Mouse (Mus musculus): ENCODE measurements around the gene Crebl2.

Gene Crebl2

GRCm38 (mm10) chr6:134872236-134872635 is 42.3 kb downstream of the Crebl2 start:
- no peak for DNase-seq (ENCODE audit: low read depth, low spot score)

DNA sequence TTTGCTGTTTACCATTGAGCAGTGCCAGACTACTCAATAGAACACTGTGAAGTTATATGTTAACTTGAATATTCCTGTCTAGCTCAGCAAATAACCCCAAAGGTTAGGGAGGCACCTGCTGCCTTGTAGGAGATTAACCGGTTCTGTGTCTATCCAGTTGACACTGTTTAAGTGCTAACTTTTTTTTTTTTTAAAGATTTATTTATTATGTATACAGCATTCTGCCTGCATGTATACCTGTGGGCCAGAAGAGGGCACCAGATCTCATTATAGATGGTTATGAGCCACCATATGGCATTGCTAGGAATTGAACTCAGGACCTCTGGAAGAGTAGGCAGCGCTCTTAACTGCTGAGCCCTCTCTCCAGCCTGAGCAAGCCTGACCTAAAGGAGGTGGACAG is 43.1 kb downstream of the Crebl2 start:
- DNase-seq (ENCODE audit: low read depth, low spot score), result no peak

DNA sequence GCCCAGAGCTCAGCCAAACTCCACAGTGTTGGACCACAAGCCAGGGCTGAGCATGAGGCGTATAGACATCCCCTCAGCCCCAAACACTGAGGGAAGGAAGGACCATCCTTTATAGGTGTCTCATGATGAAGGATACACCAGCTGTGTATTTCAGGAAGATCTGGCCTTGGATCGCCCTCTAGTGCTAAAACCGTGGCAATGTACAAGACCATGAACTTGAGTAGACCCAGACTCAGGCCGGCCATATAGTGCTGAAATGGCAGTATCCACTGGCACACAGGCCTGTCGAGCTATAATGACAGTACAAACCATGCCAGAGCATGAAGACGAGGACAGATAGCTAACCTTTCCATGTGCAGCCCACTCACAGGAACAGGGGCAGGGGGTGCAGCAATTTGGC is 46.8 kb downstream of the Crebl2 start:
- no peak for DNase-seq (ENCODE audit: low read depth, low spot score)

GRCm38 (mm10) chr6:134877276-134877675 is 47.3 kb downstream of the Crebl2 start:
- DNase-seq (ENCODE audit: low read depth, low spot score), result no peak

DNA sequence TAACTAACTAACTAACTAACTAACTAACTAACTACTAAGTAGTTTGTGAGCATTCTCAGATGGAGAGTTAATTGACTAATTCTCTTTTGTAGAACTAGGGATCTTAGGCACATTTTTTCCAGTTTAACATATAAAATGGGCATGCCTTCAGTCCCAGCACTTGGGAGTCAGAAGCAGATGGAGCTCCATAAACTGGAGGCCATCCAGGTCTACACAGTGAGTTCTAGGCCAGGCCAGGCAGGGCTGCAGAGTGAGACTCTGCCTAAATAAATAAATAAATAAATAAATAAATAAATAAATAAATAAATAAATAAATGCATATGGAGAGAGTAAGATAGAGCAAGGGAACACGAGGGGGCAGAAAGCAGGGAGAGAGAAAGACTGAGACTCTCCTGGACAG is 47.9 kb downstream of the Crebl2 start:
- DNase-seq (ENCODE audit: low read depth, low spot score), result no peak

GRCm38 (mm10) chr6:134879556-134879955 is 49.6 kb downstream of the Crebl2 start:
- no peak for DNase-seq (ENCODE audit: low read depth, low spot score)

DNA sequence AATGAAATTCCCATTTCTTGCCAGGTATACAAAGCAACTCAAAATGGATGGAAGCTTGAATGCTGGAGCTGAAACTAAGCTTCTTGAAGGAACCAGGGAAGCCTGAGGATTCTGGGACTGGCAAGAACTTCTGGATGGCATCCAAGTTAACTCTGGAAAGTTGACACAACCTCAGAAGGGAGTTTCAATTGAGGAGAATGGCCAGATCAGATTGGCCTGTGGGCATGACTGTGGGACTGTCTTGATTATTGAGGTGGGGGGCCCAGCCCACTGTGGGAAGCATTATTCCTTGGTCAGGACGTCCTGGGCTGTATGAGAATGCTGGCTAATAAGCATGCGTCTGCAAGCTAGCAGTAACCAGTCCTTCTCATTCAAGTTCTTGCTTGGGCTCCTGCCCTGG is 50.1 kb downstream of the Crebl2 start:
- DNase-seq (ENCODE audit: low read depth, low spot score), result no peak

GRCm38 (mm10) chr6:134883661-134884060 is 53.7 kb downstream of the Crebl2 start:
- DNase-seq (ENCODE audit: low read depth, low spot score), result no peak

- DNase-seq (ENCODE audit: low read depth, low spot score), result no peak
Measured at GRCm38 (mm10) chr6:134885515-134885914, 55.6 kb downstream of the Crebl2 start.

GRCm38 (mm10) chr6:134886475-134886874 is 56.5 kb downstream of the Crebl2 start:
- DNase-seq (ENCODE audit: low read depth, low spot score), result no peak

- no peak for DNase-seq (ENCODE audit: low read depth, low spot score)
Measured at GRCm38 (mm10) chr6:134887008-134887407, 57.1 kb downstream of the Crebl2 start.

DNA sequence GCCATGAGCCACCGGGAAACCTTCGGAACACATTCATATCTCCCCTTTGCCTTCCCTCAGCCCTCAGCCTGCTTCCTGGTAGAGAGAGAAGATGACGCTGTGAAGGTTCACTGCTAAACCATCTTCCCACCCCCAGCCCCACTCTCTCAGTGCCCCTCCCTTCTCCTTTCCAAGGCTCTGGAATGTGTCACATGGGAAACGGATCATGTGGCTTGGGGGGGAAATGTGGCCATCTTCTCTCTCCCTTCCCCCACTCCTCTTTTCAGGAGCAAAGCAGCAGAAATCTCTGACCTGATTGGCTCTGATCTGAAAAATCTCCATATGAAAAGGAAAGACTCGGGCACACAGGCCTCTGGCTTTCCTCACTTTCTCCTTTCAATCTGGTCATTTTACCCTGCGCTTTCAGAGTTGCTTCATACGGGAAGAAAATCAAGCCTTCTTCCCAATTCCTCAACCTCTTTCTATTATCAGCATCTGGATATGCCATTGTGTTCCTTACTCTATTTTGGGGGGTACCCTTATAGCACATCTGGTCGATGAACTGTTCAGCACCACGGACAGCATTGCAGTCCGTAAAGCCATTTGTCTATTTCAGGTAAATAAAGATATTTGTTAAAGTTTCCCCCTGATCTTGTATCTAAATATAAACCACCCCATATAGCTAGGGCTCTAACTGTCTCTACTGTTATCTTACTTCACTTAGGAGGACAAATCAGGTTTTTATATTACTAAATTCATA is 57.9 kb downstream of the Crebl2 start:
- DNase-seq (ENCODE audit: low read depth, low spot score), result peak; percentile 82

DNA sequence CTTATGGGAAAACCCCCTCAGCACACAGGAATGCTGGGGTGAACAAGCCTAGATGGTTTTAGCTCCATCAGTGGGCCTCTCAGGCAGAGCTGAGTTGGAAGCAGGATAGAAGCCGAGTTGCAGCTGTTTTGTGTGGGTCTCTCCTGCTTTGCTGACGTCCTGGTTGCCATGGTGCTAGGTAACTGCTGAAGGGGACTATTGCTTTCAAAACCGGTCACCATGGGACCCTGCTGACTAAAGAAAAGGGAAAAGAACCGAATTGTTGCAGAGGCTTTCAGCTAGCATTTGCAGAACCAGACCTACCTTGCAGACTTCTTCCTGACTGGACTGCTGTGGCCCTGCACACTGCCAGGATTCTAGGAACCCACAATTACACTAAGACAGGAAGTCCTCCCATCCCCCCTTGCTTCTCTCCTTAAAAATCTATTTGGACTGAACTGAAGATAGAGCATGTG is 58.6 kb downstream of the Crebl2 start:
- no peak for DNase-seq (ENCODE audit: low read depth, low spot score)

- DNase-seq (ENCODE audit: low read depth, low spot score), result no peak
Measured at GRCm38 (mm10) chr6:134889763-134890162, 59.8 kb downstream of the Crebl2 start.

DNA sequence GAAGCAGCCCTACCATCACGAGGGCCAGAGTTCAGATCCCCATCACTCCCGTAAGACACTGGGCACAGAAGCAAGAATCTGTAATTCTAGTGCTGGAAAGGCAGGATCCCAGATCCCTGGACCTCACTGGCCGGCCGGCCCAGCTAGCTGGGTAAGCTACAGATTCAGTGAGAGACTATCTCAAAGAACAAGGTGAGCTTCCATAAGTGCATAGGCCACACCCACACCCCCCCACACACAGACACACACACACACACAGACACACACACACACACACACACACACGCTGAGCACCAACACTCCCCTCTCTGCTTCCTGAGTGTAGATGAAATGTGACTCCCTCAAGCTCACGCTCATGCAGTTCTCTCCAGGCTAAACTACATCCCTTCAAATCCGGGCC is 60.5 kb downstream of the Crebl2 start:
- DNase-seq (ENCODE audit: low read depth, low spot score), result no peak

- no peak for DNase-seq (ENCODE audit: low read depth, low spot score)
Measured at GRCm38 (mm10) chr6:134896570-134897436, 66.8 kb downstream of the Crebl2 start.

DNA sequence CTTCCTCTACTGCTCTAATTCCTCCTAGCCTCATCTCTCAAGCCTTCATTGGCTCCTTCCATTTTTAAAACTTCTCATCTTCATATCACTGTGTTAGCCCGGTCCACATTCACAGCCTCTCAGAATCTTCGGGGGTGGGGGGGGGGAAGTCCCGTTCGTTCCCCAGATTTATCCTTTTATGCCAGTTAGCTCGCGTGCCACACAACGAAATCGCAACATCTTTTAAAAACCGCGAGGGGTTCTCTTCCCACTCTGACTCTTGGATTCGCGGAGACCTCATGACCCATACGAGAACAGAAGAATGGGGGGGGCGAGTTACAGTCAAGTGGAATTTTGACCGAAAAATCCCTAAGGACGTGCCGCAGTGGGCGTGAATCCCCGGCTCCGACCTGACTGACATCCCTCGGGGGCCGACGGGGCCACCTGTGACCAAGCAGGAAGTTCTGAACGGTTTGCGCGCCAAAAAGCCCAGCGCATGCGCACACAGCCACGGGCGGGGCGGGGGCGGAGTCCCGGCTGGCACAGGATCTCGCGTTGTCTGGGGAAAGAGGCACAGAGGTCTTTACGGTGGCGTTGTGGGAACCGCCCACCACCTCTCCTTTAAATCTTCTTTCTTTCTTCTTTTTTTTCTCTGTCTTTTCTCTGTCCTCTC is 67.6 kb downstream of the Crebl2 start:
- peak; percentile 89 for DNase-seq (ENCODE audit: low read depth, low spot score)

DNA sequence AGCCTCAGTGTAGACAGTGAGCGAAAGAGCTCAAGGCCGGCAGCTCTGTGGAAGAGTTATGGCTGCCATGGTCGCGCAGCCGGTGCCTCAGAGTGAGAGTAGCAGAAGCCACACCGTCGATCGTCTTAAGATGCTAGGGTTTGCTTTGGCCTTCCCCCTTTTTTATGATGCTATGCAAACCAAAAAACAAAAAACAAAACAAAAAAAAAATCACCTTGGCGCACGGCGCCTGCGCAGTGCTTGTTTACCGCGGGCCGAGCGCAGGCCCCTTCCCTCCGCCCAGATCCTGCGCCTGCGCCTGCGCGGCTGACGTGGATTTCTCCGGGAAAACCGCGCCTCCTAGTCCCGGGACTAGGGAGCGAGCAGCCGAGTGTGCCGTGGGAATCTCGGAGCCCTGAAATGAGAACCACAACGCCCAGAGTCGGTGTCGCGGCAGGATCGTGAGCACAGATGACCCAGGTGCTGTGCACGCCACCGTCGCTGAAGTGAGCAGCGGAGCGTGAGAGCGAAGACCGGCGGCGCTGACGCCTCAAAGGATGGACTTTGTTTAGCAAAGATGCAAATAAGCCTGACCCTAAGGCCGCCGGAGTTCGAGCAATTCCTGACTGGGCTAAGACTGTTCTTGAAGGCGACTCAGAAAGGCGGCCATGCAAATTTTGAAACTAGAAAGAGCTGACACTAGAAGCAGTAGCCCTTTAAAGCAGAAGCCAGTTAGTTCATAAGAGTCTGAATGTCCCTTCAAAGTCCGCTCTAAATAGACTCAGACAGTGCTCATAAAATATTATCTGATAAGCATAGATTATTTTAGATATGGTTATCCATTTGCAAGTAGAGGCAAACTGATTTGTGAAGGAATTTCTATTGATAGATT is 68.4 kb downstream of the Crebl2 start, which contains the start of gene Gpr19:
Gpr19 (minus strand) TSS at position 484 of the 871 bp plus-strand sequence.
- DNase-seq (ENCODE audit: low read depth, low spot score), result peak; percentile 89

DNA sequence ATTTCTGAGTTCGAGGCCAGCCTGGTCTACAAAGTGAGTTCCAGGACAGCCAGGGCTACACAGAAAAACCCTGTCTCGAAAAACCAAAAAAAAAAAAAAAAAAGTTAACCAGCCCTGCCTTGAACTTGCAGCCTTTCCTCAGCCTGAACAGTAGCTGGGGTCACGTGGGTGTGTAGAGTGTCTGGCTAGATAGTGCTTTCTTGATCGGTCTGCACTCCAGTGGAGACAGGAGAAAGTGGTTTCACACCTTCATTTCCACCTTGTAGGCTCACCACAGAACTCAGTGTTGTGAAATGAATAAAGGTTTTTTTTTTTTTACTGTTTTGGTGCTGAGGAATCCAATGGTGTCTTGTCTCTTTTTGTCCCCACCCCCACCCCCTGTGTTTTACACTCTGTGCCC is 73.4 kb downstream of the Crebl2 start:
- no peak for DNase-seq (ENCODE audit: low read depth, low spot score)

- no peak for DNase-seq (ENCODE audit: low read depth, low spot score)
Measured at GRCm38 (mm10) chr6:134903891-134904884, 74.2 kb downstream of the Crebl2 start.
